Mouse (Mus musculus) mature B cell (primary cell): ENCODE results near the gene Pld6.

Experiments
- in situ Hi-C: fragments of 300-500 bp; cut with MboI; formaldehyde crosslinking; loops from 2 replicates; pipeline ENCODE4 v1.14.3; 2019

Pld6 gene

DNA sequence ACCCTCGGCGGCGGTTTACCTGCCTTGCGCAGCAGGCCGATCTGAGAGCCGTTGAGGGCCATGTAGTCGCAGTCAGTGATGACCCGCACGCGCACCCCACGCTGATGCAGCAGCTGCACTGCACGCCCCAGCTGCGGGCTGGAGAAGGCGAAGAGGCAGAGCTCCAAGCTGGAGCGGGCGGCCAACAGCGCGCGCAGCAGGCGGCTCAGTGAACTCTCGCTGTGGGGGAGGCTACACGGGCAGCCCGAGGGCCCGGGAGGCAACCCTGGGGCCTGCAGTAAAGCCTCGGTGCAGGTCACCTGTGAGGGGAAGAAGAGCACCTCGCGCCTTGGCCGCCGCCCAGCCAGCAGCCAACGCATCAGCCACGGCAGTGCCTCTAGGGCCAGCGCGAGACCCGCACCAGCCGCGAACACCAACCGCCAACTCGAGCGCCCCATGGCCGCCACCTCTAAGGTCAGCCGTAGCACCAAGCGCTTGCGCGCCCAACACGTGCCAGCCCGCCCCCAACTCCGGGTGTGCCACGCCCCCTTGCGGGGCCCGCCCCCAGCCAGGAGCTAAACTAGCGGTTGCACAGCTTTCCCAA is at the start of gene Pld6:
Gene Pld6, minus strand, starts transcription at position 447 of the 583 bp plus-strand sequence.
- in situ Hi-C loops: no loop called here

DNA sequence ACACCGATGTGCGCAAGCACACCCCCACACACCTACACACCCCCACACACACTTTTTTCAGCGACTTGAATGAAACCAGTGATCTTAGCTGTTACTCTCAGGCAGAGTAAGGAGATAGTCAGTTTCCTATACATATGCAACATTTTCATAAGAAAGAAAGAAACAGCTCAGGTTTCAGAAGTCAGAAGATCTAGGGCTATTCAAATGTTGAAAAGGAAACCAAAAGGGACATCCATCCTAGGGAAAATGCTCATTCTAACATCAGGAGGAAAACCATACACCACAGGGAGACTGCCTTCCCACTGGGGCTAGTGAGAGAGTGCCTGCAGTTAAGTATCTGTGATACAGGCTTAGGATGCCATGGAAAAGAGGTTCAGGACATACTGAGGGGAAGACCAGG is 34.2 kb upstream of the Pld6 start:
- in situ Hi-C loops: no loop called here

DNA sequence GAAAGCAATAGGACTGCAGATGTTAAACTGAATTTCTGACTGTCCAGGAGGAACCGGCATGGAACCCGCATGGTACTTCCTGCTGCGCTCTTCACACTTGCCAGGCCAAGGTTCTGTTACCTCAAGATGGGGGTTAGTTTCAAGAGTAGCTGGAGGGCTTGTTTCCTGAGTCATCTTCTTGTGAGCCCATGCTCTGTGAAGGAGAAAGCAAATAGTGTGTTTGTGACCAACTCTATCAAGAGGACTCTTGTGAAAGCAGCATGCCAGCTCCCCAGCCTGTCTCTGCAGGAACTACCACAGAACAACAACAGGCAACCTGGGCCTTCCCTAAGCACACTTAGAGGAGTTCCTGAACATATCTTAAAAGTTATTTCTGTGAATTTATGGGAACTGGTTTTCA is 30.5 kb upstream of the Pld6 start:
- in situ Hi-C loops: no loop called here

DNA sequence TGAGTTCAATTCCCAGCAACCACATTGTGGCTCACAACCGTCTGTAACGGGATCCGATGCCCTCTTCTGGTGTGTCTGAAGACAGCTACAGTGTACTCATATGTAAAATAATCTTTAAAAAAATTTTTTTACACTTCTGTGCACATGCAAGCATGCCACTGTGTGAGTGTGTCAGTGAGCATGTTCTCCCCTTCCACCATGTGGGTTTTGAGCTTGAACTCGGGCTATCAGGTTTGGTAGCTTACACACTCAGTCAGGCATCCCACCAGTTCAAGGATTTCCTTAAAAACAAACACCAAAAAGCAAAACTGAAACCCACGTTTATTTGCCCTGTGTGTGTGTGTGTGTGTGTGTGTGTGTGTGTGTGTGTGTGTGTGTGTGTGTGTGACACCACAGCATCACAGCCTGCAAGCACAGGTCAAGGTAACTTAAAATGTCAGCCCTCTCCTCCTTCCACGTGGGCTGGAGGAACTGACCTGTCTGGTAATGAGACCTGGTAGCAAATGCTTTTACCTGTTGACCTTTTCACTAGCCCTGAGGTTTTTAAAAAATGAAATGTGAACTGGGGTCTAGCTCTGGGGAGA is 28.1 kb upstream of the Pld6 start:
- in situ Hi-C loops: no loop called here

DNA sequence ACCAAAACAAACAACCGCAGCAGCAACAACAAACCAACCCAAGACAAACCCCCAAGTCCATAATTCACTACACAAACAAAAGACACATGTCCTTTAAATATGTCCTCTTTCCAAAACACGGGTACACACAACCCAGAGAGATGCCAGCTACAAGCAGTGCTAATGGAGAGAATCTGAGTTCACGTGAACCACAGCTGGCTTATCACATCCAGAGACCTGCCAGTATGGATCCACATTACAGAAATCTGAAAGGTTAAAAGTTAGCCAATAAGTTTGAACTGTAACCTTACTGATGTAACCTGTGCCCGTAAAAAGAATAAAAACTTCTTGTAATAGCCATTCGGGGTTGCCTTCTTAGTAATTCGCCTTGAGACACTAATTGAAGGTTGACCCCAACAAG is 27.5 kb upstream of the Pld6 start:
- in situ Hi-C loops: no loop called here

DNA sequence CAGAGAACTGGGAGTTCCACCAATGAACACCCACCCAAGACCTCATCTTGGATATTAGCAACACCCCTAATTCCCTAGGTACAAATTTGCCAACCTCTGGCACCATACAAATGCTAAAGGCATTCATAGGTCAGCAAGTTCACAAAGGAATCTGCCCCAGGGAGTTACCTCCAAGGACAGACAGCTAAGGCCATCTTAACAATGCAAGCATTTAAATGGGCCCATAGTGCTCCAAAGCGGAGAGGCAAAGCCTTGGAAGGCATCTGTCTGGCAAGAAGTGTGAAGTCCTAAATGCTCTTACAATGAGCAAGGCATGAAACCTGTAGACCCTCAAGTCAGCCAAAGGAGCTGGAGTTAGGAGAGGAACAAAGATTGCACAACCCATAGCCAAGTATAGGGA is 26.9 kb upstream of the Pld6 start:
- in situ Hi-C loops: no loop called here

DNA sequence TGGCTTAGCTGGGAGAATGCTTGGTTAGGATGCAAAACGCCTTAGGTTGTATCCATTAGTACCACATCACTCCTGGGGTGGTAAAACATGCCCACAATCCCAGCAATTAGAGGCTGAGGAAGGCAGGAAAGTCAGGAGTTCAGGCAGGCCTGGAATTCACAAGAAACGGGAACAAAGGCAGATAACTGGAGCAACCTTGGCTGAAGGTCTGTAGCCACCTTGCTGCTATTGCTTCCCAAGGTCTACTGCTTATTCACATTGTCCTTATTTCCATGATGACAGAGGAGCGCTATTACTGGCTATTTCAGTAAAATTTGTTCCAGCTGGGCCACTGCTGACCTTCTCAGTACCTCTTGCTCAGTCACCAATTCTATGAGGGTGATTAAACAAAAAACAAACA is 25.8 kb upstream of the Pld6 start:
- in situ Hi-C loops: no loop called here

DNA sequence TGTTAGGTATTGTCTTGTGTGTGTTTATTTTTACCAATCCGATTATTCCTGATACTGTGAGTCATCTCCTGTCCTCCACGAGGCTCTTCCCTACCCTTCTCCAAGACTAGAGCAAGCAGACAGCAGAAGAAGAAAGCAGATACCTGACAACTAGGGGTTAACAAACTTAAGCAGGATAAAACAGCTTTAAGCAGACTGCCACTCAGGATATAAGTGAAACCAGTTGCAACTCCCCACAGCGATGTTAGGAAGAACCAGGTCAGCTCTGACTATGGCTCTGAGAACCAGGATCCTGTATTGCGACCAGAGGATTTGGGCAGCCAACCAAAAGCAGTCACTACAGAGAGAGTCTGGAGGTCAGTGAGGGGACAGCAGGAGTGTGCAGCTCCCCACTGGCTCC is 23.8 kb upstream of the Pld6 start:
- in situ Hi-C loops: no loop called here

DNA sequence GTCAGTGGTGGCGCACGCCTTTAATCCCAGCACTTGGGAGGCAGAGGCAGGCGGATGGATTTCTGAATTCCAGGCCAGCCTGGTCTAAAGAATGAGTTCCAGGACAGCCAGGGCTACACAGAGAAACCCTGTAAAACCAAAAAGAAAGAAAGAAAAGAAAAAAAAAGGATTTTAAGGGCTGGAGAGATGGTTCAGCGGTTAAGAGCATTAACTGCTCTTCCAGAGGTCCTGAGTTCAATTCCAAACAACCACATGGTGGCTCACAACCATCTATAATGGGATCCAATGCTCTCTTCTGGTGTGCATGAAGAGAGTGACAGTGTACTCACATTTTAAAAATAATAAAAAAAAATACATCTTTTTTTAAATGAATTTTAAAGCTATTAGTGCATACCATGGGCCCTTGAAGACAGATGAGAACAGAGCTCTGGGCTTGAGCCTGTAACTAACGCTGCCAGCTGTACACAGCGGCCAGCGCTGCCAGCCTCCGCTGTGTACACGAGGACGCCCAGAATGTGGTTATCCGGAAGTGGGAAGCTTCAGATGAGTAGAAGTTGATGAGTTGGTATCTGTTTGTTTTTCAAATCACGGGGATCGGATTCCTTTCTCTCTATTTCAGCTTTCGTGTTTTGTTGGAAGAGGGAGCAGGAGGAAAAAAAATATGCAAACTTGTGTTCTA is 23.2 kb upstream of the Pld6 start:
- in situ Hi-C loops: no loop called here

DNA sequence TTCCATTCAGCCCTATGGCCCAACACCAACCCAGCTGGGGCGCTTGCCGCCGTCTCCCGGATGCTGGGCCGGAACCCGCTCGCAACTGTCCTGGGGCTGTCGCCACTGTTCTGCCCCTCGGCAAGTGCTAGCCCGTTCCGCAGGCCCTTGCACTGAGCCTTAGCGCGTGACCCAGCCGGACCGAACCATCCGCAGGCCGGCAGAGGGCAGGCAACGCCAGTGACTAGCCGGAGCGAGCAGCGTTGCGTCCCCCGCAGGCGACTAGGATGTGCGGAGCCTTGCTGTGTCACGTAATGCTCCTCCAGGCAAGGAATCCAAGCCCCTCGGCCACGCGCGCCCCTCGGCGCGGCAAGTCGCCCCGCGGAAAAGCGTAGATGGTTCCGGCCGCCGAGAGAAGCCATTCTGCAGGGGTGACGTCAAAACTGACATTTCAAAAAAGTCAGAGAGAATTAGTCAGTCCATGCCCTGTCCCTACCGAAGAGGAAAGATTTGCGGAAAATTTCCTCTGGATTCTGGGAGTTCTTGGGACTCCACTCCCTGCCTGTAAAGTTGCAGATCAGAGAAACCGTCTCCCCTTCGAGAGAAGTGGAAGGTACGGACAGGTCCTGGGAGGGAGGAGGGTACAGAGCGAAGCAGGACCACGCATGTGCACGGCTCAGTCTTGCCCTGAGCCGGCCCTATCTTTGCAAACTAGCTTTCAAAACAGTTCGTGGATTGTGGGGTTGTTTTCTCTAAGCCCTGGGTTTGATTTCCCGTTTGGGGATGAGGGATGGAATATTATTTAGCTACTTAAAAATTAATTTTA is 22.4 kb upstream of the Pld6 start, which contains the start of gene Flcn:
Gene Flcn, minus strand, starts transcription at position 347 of the 805 bp plus-strand sequence.
- in situ Hi-C loops: no loop called here

DNA sequence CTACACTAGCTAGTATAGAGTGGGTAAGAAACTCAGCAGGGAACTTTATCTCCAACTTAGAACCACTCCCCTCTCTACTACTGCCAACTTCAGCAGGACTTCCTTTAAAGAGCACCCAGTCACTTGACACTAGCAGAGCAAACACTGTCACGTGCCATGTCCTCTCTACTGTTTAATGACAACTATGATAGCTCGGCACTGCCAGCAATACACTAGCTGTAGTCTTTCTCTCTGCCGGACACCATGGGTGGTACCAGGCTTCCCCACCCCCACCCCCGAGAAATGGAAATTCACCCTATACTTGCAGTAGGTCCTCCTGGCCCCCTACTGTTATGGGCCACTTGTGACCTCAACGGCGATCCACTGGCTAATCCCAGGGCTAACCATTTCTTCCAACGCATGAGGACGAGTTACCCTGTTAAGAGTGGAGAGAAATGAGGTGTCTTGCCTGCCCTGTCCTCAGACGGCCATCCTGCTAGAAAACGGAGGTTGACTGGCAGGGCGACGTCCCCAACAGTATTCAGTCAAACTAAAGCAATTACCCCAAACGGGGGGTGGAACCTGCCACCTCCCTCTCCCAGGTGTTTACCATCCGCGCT is 21.7 kb upstream of the Pld6 start:
- in situ Hi-C loops: no loop called here

DNA sequence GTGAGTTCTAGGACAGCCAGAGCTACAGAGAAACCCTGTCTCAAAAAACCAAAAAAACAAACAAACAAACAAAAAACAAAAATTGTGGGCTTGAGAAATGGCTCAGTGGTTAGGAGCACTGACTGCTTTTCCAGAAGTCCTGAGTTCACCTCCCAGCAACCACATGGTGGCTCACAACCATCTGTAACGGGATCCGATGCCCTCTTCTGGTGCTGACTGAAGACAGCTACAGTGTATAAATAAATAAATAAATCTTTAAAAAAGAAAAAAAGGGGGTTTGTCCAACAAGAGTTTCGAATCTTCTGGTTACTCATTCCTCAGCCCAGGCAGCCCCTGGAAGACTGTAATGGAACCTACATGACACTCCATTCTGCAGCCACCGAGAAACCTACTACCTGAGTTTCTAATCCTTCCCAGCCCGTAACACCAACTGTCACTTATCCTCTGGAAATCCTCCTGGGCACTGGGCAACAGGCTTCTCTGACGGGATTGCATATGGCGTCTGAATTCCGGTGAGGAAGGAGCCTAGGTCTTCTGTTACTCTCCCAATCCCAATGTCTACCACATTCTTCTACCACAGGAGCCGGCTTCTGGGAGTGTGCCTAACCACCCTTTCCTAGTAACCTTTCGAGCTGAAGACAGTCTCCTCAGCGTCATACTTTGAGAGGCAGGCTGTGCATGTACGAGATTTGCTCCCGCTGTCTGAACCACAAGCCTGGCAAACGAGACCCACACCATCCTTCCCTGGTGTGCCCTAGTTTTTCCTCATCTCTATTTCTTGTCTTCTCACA is 20.9 kb upstream of the Pld6 start:
- in situ Hi-C loops: no loop called here

DNA sequence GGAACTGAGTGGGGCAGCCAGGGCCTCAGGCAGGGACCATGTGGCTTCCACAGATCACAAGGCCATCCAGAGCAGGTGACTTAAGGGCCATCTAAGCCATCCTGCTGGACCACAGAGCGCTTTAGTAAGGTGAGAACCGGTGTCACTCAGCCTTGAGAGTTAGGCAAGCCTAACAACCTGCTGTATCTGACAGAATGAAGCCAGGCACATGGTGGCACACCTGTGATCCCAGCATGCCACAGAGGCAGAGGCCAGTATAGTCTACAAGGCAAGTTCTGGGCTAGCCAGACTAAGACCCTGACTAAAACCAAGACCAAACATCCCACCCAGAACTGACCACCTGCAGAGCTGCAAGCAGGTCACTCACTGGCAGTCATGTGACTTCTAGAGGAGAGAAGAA is 18.2 kb upstream of the Pld6 start:
- in situ Hi-C loops: no loop called here

DNA sequence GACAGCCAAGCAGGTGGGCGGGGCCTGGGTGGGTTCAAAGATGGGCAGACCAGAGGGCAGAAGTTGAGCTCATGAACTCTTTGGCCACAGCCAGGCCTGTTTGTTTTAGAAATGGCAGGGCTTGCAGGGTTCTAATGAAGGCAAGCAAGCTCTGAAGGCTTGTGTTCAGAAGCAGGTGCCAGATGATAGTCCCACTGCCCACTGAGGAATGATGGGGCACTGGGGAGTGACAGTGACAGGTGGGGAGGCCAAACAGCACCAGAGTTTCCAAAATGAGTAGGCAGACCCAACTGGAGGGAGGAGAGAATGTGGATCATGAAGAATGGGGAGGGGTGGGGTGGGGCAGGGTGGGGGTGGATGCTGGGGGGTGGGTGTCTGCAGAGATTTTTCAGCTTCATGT is 17.8 kb upstream of the Pld6 start:
- in situ Hi-C loops: no loop called here

DNA sequence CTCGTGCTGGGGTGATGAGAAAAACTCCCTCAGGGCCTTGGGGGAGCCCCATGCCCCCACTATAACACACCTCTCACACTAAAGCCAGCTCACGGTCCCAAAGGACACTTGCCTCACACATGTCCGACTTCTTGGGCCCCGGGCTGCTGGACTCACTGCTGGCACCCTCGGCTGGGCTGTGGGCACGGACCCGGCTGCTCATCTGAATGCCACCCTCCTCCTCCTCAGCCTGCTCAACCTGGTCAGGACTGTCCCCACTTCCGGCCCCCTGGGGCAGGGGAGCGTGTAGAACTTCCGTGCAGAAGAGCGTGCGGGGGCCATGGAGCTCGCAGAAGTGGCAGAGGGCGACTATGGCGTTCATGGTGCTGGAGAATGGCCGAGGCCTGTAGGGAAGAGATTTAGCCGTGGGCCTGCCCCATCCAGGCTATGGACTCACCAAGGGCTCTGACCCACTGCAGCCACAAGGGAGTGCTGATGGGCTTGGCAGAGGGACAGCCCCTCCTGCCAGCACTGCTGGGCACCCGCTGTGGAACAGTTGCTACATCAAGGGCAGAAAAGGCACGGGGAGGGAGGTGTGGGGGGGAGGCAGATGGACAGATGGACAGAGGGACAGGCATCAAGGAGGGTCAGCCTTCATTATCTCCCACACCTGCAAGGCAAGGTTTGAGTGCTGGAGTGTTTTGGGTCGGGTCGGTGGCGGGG is 17.1 kb upstream of the Pld6 start:
- in situ Hi-C loops: no loop called here

DNA sequence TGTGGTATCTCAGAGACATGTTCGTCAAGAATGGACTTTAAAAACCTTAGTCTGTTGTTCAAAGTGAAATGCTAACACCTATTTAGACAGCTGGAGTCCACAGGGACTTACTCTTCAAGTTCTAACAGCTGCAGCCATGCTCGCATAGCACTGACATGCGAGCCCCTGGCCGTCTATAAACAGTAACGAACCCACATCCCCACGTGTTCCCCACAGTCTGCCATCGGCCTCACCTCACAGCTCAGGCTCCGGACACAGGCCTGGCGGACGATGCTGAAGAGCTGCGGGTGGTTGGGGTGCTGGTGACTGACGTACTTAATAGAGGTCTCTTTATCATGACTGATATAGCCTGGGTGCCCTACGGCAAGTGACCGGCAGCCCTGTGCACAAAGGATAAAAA is 16.1 kb upstream of the Pld6 start:
- in situ Hi-C loops: no loop called here

DNA sequence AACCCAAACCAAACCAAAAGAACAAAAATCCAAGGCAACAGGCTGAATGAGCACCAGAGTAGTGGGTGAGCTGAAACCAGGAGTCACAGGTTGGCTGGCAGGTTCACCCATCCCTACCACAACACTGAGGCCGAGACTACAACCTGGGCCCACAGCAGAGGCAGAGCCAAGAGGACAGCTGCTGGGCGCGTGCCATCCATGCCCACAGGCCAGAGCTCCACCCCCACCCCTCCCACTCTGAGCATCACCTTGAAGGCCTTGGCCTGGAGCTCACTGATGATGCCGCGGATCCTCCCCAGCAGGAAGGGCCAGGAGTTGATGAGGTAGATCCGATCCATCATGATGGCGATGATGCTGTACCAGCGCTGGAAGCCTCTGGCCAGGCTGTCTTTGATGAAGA is 14.4 kb upstream of the Pld6 start:
- in situ Hi-C loops: no loop called here

DNA sequence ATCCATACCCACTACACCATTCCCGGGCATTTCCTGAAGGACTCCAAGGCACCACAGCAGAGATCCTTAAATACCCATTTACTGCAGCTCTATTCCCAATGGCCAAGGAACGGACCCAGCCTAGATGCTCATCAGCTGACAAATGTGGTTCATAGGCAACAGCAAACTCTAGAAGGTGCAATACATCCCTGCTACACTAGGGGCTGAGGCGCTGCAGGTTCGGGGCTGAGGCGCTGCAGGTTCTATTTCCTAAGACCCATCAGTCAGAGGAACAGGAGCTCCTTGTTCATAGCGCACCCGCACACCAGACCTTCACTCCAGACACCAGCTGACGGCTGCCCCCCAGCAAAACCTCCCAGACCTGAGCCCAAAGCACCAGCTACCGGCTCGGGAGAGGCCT is 13.0 kb upstream of the Pld6 start:
- in situ Hi-C loops: no loop called here

DNA sequence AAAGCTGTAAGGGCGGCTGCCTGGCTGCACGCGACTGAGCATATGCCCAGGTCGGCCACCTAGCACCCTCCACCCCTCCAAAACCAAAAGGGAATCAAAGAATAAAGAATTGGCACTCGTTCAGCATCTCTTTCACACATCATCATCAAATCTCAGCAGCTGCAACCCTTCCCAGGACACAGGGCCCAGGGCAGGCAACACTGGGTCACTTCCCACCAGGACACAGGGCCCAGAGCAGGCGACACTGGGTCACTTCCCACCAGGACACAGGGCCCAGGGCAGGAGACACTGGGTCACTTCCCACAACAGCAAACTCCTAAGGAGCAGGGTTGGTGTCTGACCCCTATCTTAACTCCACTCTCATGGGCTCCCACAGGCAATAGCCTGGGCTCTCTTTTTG is 5.9 kb upstream of the Pld6 start:
- in situ Hi-C loops: no loop called here

DNA sequence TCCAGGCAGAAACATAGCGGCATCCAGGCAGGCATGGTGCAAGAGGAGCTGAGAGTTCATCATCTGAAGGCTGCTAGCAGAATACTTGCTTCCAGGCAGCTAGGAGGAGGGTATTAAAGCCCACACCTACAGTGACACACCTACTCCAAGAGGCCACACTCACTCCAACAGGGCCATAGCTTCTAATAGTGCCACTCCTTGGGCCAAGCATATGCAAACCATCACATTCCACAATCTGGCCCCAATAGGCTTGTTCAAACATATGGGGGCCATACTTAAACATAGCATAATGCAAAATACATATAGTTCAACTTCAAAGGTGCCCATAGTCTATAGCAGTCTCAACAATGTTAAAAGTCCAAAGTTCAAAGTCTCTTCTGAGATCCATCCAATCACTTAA is 1.9 kb upstream of the Pld6 start:
- in situ Hi-C loops: no loop called here
